Mouse (Mus musculus): ENCODE measurements around the gene Gm20479. TPM values are rescaled to one million over a fixed set of nuclear protein-coding genes. Genes with fewer than 3 reads are reported as not detected.

The Gm20479 gene
- polyA plus RNA-seq, 1 experiment from 2014 or later, result not detected

- Histone ChIP-seq H3K4me1 (no peaks in the 10 kb centered on the region), H3K36me3 (replicated peaks) (no peaks in the 10 kb centered on the region), H3K9ac (no peak overlapping the region), H3K27ac (no peak overlapping the region), H3K4me3 (no peak overlapping the region), H3K9me3 (no peaks in the 10 kb centered on the region), H3K4me2 (no peak overlapping the region), H3K27me3 (replicated peaks) (peaks cover 1% of the 10 kb centered on the region; the same call in 1 of the 2 replicates)
- no peak for ATAC-seq (replicated peaks)
- WGBS, result 91% methylated on average over 22 of the region's 22 CpGs
These were observed 37.8 kb downstream of the Gm20479 start for GRCm38 (mm10) chr7:27319411-27319810.

GRCm38 (mm10) chr7:27315958-27316357 is 41.3 kb downstream of the Gm20479 start:
- Histone ChIP-seq H3K9ac (no peak overlapping the region), H3K27ac (no peak overlapping the region), H3K4me3 (no peak overlapping the region), H3K9me3 (0 out of 2 replicates have a peak, but pooled peaks cover 4% of the 10 kb centered on the region), H3K27me3 (replicated peaks) (no peaks in the 10 kb centered on the region; the same call in 1 of the 2 replicates), H3K36me3 (replicated peaks) (no peaks in the 10 kb centered on the region), H3K4me2 (no peak overlapping the region), H3K4me1 (no peaks in the 10 kb centered on the region)
- 0 out of 2 replicates have a peak, but pooled peaks have one; percentile 33 for ATAC-seq (replicated peaks)
- 13% methylated on average over 7 of the region's 7 CpGs for WGBS

DNA sequence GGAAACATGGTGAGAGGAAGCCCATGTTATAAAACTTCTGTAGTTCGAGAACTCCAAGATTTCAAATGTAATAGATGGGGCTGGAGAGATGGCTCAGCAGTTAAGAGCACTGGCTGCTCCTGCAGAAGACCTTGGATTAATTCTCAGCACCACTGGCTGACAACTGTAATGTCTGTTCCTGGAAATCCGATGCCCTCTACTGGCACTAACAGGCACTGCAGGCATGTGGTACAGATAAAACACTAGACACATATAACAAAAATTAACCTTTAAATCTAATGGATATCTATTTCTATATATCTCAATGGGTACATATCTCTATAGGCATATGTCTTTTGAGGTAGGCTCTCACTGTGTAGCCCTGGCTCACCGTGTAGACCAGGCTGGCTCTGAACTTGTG is 42.8 kb downstream of the Gm20479 start:
- H3K27me3 ChIP-seq (replicated peaks), result no peaks in the 10 kb centered on the region; the same call in 1 of the 2 replicates
- WGBS, result 94% methylated on average over 3 of the region's 3 CpGs
- peaks cover 7% of the 10 kb centered on the region; the same call in 1 of the 2 replicates for H3K4me1 ChIP-seq
- no peak overlapping the region for H3K9ac ChIP-seq
- no peaks in the 10 kb centered on the region for H3K36me3 ChIP-seq (replicated peaks)
- H3K4me2 ChIP-seq, result no peak overlapping the region
- H3K27ac ChIP-seq, result no peak overlapping the region
- 0 out of 2 replicates have a peak, but pooled peaks cover 4% of the 10 kb centered on the region for H3K9me3 ChIP-seq
- no peak for ATAC-seq (replicated peaks)
- H3K4me3 ChIP-seq, result no peak overlapping the region

DNA sequence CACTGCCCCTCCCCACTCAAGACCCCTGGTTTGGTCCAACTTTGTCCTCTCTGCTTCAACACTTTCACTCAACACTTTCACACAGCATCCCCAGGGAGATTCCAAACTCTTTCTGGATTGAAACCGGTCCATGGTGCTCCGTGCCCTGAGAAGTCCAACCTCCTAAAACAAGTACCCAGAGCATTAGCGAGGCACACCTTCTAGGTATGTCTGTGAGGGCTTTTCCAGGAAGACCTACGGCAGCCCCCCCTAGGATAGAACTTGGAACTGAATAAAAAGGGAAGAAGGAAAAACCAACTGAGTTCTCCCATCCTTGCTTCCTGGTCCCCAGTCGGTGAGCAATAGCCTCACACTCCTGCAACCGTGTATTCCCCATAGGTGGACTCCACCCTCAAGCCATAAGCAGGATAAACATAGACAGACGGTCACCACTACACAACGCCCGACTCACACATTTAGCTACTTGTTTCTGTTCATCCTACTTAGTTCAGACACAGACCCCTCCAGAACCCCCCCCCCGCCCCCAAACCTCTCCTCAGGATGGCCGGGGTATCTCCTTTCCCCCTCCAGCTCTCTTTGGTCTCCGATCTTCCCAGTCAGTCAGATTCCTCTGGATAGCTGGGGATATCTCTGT is 45.5 kb downstream of the Gm20479 start:
- H3K27ac ChIP-seq, result no peak overlapping the region
- H3K4me1 ChIP-seq, result peaks cover 10% of the 10 kb centered on the region; the same call in 1 of the 2 replicates
- no peak overlapping the region for H3K9ac ChIP-seq
- no peaks in the 10 kb centered on the region for H3K36me3 ChIP-seq (replicated peaks)
- WGBS, result 93% methylated on average over 12 of the region's 12 CpGs
- 0 out of 2 replicates have a peak, but pooled peaks cover 4% of the 10 kb centered on the region for H3K9me3 ChIP-seq
- no peaks in the 10 kb centered on the region; the same call in 1 of the 2 replicates for H3K27me3 ChIP-seq (replicated peaks)
- no peak overlapping the region for H3K4me2 ChIP-seq
- H3K4me3 ChIP-seq, result no peak overlapping the region
- no peak for ATAC-seq (replicated peaks)

- ATAC-seq (replicated peaks), result no peak
- no peak overlapping the region for H3K27ac ChIP-seq
- WGBS, result 49% methylated on average over 8 of the region's 8 CpGs
- no peaks in the 10 kb centered on the region for H3K36me3 ChIP-seq (replicated peaks)
- H3K27me3 ChIP-seq (replicated peaks), result no peaks in the 10 kb centered on the region; the same call in 1 of the 2 replicates
- peaks cover 10% of the 10 kb centered on the region; the same call in 1 of the 2 replicates for H3K4me1 ChIP-seq
- H3K9ac ChIP-seq, result no peak overlapping the region
- H3K4me3 ChIP-seq, result no peak overlapping the region
- H3K4me2 ChIP-seq, result no peak overlapping the region
- H3K9me3 ChIP-seq, result 0 out of 2 replicates have a peak, but pooled peaks cover 4% of the 10 kb centered on the region
These were observed 46.2 kb downstream of the Gm20479 start for GRCm38 (mm10) chr7:27310996-27311535.

- H3K27ac ChIP-seq, result no peak overlapping the region
- H3K9ac ChIP-seq, result 0 out of 2 replicates have a peak overlapping the region, but pooled peaks have one; percentile 17
These were observed 46.9 kb downstream of the Gm20479 start for GRCm38 (mm10) chr7:27310306-27310705.

DNA sequence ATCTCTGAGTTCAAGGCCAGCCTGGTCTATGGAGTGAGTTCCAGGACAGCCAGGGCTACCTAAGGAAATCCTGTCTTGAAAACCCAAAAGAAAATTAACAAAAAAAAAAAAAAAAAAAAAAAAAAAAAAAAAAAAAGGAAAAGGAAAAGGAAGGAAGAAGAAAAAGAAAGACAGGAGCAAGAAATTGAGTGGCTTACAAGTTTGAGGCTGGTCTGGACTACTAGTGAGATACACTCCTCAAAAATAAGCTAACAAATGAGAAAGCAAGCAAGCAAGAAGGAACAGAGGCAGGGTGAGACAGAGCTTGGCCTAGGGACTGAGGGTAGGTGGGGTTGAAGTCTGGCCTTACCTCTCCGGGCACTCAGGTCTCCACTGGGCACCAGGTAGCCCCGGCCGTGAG is 47.4 kb downstream of the Gm20479 start:
- Histone ChIP-seq H3K27me3 (replicated peaks) (no peaks in the 10 kb centered on the region; the same call in 1 of the 2 replicates), H3K27ac (no peak overlapping the region), H3K4me2 (no peak overlapping the region), H3K4me3 (no peak overlapping the region), H3K9ac (no peak overlapping the region), H3K36me3 (replicated peaks) (no peaks in the 10 kb centered on the region), H3K9me3 (0 out of 2 replicates have a peak, but pooled peaks cover 4% of the 10 kb centered on the region), H3K4me1 (peaks cover 10% of the 10 kb centered on the region; the same call in 1 of the 2 replicates)
- 68% methylated on average over 3 of the region's 3 CpGs for WGBS
- no peak for ATAC-seq (replicated peaks)

More at GRCm38 (mm10) chr7:27310306-27310705, 46.9 kb downstream of the Gm20479 start:
- peak; percentile 55 for ATAC-seq (replicated peaks)
- H3K9me3 ChIP-seq, result 0 out of 2 replicates have a peak, but pooled peaks cover 4% of the 10 kb centered on the region
- no peaks in the 10 kb centered on the region; the same call in 1 of the 2 replicates for H3K27me3 ChIP-seq (replicated peaks)
- H3K4me1 ChIP-seq, result peaks cover 10% of the 10 kb centered on the region; the same call in 1 of the 2 replicates
- H3K4me2 ChIP-seq, result peak overlapping the region; percentile 42
- no peaks in the 10 kb centered on the region for H3K36me3 ChIP-seq (replicated peaks)
- H3K4me3 ChIP-seq, result peak overlapping the region; percentile 19
- 6% methylated on average over 17 of the region's 17 CpGs for WGBS

GRCm38 (mm10) chr7:27308821-27309549 is 48.2 kb downstream of the Gm20479 start:
- Histone ChIP-seq H3K4me1 (peaks cover 10% of the 10 kb centered on the region; the same call in 1 of the 2 replicates), H3K27ac (no peak overlapping the region), H3K9ac (no peak overlapping the region), H3K4me2 (peak overlapping the region; percentile 47), H3K9me3 (0 out of 2 replicates have a peak, but pooled peaks cover under 1% of the 10 kb centered on the region), H3K27me3 (replicated peaks) (no peaks in the 10 kb centered on the region; the same call in 1 of the 2 replicates), H3K36me3 (replicated peaks) (no peaks in the 10 kb centered on the region), H3K4me3 (peak overlapping the region; percentile 18; the same call in 1 of the 2 replicates)
- WGBS, result 14% methylated on average over 28 of the region's 28 CpGs
- ATAC-seq (replicated peaks), result 0 out of 2 replicates have a peak, but pooled peaks have one; percentile 19

DNA sequence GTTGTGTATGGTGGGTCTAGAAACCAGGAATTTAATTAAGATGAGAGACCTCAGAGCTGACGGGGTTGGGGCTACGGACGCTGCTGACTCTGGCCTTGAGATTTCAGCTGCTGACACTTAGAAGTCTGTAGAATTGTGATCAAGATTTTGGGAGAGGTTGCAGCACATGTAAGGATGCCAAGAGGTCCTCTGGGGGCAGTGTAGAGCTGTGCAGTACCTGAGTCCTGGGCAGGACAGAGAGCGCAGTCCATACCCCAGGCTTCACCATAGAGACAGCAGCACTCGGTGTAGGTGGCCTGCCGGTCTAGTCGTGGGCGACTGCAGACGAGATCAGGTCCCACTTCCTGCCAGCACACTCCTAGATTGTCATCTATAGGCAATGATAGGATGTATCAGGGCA is 49.7 kb downstream of the Gm20479 start:
- H3K27me3 ChIP-seq (replicated peaks), result no peaks in the 10 kb centered on the region; the same call in 1 of the 2 replicates
- WGBS, result 49% methylated on average over 9 of the region's 9 CpGs

DNA sequence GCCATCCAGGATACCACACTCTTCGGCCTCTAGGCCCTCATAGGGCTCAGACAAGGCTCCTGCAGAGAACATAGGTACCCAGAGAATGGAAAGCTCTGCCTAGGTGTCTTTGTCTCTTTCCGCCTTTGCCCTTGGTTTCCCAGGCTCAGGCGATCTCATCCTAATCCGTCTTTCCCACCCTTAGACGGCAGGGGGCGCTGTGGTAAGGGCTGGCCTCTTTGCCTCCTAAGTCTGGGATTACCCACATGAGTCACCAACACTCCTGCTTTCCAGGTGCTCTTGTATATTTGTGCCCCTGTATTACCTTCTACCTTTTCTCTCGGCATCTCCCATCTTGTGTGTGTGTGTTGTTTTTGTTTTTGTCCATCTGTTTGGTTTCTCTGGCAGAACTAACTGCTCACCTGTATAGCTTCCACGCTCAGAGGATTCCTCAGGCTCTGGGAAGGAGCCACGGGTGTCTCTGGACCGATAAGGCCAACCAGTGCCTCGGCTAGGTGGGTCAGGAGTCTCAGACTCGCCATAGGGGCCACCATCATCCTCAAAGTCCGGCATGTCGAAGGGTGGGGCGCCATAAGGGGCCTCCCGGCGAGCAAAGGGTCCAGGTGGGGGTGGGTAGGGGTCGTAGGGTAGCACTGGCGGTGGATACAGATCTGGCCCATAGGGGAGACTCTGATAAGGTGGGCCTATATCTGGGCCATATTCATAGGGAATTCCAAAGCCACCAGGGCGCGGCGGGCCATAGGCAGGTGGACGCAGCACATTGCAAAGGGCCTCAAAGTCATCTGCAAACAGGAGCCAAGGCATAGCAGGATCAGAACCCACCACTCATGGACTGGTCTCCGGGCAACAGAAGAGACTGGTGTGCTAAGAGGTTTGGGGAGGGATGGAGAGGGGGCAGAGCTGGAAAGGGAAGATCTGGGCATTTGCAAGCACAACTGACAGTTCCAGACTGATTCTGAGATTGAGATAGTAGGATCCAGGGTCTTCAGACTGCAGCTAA is 50.8 kb downstream of the Gm20479 start:
- ATAC-seq (replicated peaks), result no peak
- Histone ChIP-seq H3K4me1 (peaks cover 12% of the 10 kb centered on the region; the same call in 1 of the 2 replicates), H3K4me2 (no peak overlapping the region), H3K27me3 (replicated peaks) (no peaks in the 10 kb centered on the region; the same call in 1 of the 2 replicates), H3K36me3 (replicated peaks) (no peaks in the 10 kb centered on the region), H3K9me3 (no peaks in the 10 kb centered on the region), H3K9ac (no peak overlapping the region), H3K27ac (no peak overlapping the region), H3K4me3 (no peak overlapping the region)
- 75% methylated on average over 24 of the region's 24 CpGs for WGBS

More for the DNA sequence above, 49.7 kb downstream of the Gm20479 start:
- H3K9ac ChIP-seq, result no peak overlapping the region
- no peak for ATAC-seq (replicated peaks)
- no peak overlapping the region for H3K4me3 ChIP-seq
- no peaks in the 10 kb centered on the region for H3K36me3 ChIP-seq (replicated peaks)
- no peak overlapping the region for H3K27ac ChIP-seq
- H3K4me1 ChIP-seq, result peaks cover 10% of the 10 kb centered on the region; the same call in 1 of the 2 replicates
- no peaks in the 10 kb centered on the region for H3K9me3 ChIP-seq
- no peak overlapping the region for H3K4me2 ChIP-seq
